Mouse (Mus musculus): ENCODE measurements around the gene Pigo.

DNA sequence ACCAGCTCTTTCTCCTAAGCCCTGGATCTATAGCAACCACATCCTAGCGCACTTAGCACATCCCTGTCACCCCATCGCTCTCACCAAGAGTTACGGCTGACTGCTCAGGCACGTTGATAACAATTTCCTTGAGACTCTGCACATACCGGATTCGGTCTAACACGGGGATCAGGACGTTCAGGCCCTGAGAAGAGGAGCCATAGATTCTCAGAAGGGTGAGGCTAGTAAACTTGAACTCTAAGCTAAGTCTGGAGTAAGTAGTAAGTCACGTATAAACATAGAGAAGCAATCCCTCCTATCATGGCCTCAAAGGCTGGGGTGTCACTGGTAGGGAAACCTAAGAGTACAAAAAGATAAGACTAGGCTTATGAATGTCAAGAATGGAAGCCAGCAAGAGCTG lies 4.7 kb upstream of the Pigo start:
- TF ChIP-seq EP300 (IDR thresholded peaks at IDR 0.05) (no peak), CTCF (IDR thresholded peaks at IDR 0.05) (no peak)

Measured in lung, postnatal 0 days (tissue).